Mouse (Mus musculus): ENCODE measurements around the gene Nkpd1. TPM values are rescaled to one million over a fixed set of nuclear protein-coding genes. Genes with fewer than 3 reads are reported as not detected.
A peak's percentile ranks its signal among the peaks of the same experiment; 100 is the strongest.

The Nkpd1 gene
- total and polyA plus RNA-seq, 3 experiments: 1.1 to 2.1 (median 1.9) TPM

GRCm38 (mm10) chr7:19507612-19507981 lies 10.0 kb upstream of the Nkpd1 start:
- TF ChIP-seq IRF4 (IDR thresholded peaks at IDR 0.05; ENCODE audit: low read depth, low read length): no peak
- no peak for TF ChIP-seq GABPA (IDR thresholded peaks at IDR 0.05; ENCODE audit: insufficient replicate concordance, low read depth, low read length)
- TF ChIP-seq SMC3 (IDR thresholded peaks at IDR 0.05; ENCODE audit: low read depth, low read length): no peak

GRCm38 (mm10) chr7:19508150-19508923 lies 9.3 kb upstream of the Nkpd1 start, which contains the start of the genes Bloc1s3 and Trappc6a:
Gene Bloc1s3 (minus strand): TSS chr7:19508367.
Gene Trappc6a (plus strand): TSS chr7:19508395.
- dilution Hi-C loops (cut with MboI; ENCODE audit: extremely low pct_ligation_motif_present, extremely low pct_unique_long_range_greater_than_20kb, low sequenced_read_pairs): no loop called here
- no peaks in the 10 kb centered on the region for H3K27me3 ChIP-seq (replicated peaks)
- in situ Hi-C loops (cut with MboI; ENCODE audit: low pct_ligation_motif_present, low pct_unique_long_range_greater_than_20kb, low sequenced_read_pairs): loop anchor here (5.0 to 10.0 kb wide), 3 partner anchors 34 to 366 kb away; partner anchors contain the start of genes Gemin7 and Zfp296
- H3K79me2 ChIP-seq (replicated peaks; ENCODE audit: control insufficient read depth, extremely low read depth, insufficient read depth, poor library complexity, severe bottlenecking): peaks cover 14% of the 10 kb centered on the region
- H3K4me3 ChIP-seq (replicated peaks in 1 of 3; ENCODE audit: low read depth in 2 of 3, low read length in 2 of 3, poor library complexity in 1 of 3): peak within 1 kb of the TSS; percentile 90 to 98 (median 91)
- H3K9me3 ChIP-seq (replicated peaks; ENCODE audit: low read length): peaks cover 2% of the 10 kb centered on the region
- H3K4me2 ChIP-seq (ENCODE audit: insufficient read depth, low read depth, poor library complexity, severe bottlenecking): peak within 1 kb of the TSS; percentile 78
- H3K27ac ChIP-seq (ENCODE audit: insufficient read depth, low read depth): peak within 1 kb of the TSS; percentile 2; the same call in 1 of the 2 replicates
- peaks cover 0 to 21% of the 10 kb centered on the region in 2 experiments for H3K36me3 ChIP-seq (replicated peaks in 1 of 2; ENCODE audit: control insufficient read depth in 1 of 2, insufficient read depth in 1 of 2, low read length in 1 of 2)
- peak; percentile 93 for DNase-seq (ENCODE audit: extremely low read depth)
- H3K4me1 ChIP-seq (ENCODE audit: control insufficient read depth in 1 of 2, insufficient read depth in 2 of 2): peaks cover 17 to 39% of the 10 kb centered on the region in 2 experiments
- peak within 1 kb of the TSS; percentile 79 for H3K9ac ChIP-seq (ENCODE audit: insufficient read depth, low read depth)
- TF ChIP-seq CHD1 (IDR thresholded peaks at IDR 0.05; ENCODE audit: low read depth, low read length): no peak
- TF ChIP-seq USF1 (IDR thresholded peaks at IDR 0.05; ENCODE audit: low read depth, low read length): peak; percentile 97
- peak; percentile 90 for TF ChIP-seq SIN3A (IDR thresholded peaks at IDR 0.05; ENCODE audit: low read length)
- no peak for TF ChIP-seq ZC3H11A (IDR thresholded peaks at IDR 0.05; ENCODE audit: low read depth, low read length)
- peak; percentile 94 for TF ChIP-seq ELF1 (IDR thresholded peaks at IDR 0.05; ENCODE audit: low read depth, low read length)
- TF ChIP-seq IRF4 (IDR thresholded peaks at IDR 0.05; ENCODE audit: low read depth, low read length): no peak
- peak; percentile 69; the same call in 1 of the 2 replicates for TF ChIP-seq MXI1 (IDR thresholded peaks at IDR 0.05; ENCODE audit: low read depth, low read length)
- TF ChIP-seq ZNF384 (IDR thresholded peaks at IDR 0.05; ENCODE audit: low read depth, low read length): no peak
- TF ChIP-seq TCF12 (IDR thresholded peaks at IDR 0.05; ENCODE audit: low read depth, low read length): peak; percentile 67; the same call in 1 of the 2 replicates
- no peak for TF ChIP-seq CTCF (conservative IDR thresholded peaks at IDR 0.05 in 1 of 2, IDR thresholded peaks at IDR 0.05 in 1 of 2; ENCODE audit: low read depth in 2 of 2, low read length in 2 of 2)
- TF ChIP-seq ZMIZ1 (IDR thresholded peaks at IDR 0.05; ENCODE audit: low read depth, low read length): peak; percentile 48; the same call in 1 of the 2 replicates
- peak; percentile 90 for TF ChIP-seq BHLHE40 (IDR thresholded peaks at IDR 0.05; ENCODE audit: low read depth, low read length)
- TF ChIP-seq RCOR1 (conservative IDR thresholded peaks at IDR 0.05; ENCODE audit: low read depth, low read length): no peak
- TF ChIP-seq CHD2 (IDR thresholded peaks at IDR 0.05; ENCODE audit: low read length): peak; percentile 86
- TF ChIP-seq HCFC1 (IDR thresholded peaks at IDR 0.05; ENCODE audit: low read depth, low read length): peak; percentile 87
- no peak for TF ChIP-seq RAD21 (IDR thresholded peaks at IDR 0.05; ENCODE audit: low read depth, low read length)
- peak; percentile 97 for TF ChIP-seq USF2 (conservative IDR thresholded peaks at IDR 0.05; ENCODE audit: low read depth, low read length)
- no peak; the same call in 1 of the 2 replicates for TF ChIP-seq GABPA (IDR thresholded peaks at IDR 0.05; ENCODE audit: insufficient replicate concordance, low read depth, low read length)
- TF ChIP-seq E2F4 (IDR thresholded peaks at IDR 0.05; ENCODE audit: insufficient replicate concordance, low read depth, low read length): no peak
- TF ChIP-seq NRF1 (IDR thresholded peaks at IDR 0.05; ENCODE audit: low read depth, low read length): peak; percentile 48
- TF ChIP-seq MAZ (IDR thresholded peaks at IDR 0.05; ENCODE audit: low read depth, low read length): no peak
- peak; percentile 91 for TF ChIP-seq TBP (conservative IDR thresholded peaks at IDR 0.05; ENCODE audit: low read depth, low read length)
- TF ChIP-seq MAX (IDR thresholded peaks at IDR 0.05; ENCODE audit: low read length): peak; percentile 94
- no peak for TF ChIP-seq JUND (conservative IDR thresholded peaks at IDR 0.05; ENCODE audit: low read depth, low read length)
- TF ChIP-seq UBTF (IDR thresholded peaks at IDR 0.05; ENCODE audit: low read depth, low read length): no peak
- TF ChIP-seq PAX5 (IDR thresholded peaks at IDR 0.05; ENCODE audit: low read length): no peak
- no peak for TF ChIP-seq EP300 (IDR thresholded peaks at IDR 0.05; ENCODE audit: low read length)
- TF ChIP-seq POLR2A (IDR thresholded peaks at IDR 0.05; ENCODE audit: low read depth, low read length): peak; percentile 81
- TF ChIP-seq SMC3 (IDR thresholded peaks at IDR 0.05; ENCODE audit: low read depth, low read length): no peak
- TF ChIP-seq MYC (IDR thresholded peaks at IDR 0.05; ENCODE audit: low read depth, low read length): 0 out of 2 replicates have a peak, but pooled peaks have one; percentile 37
- TF ChIP-seq NELFE (IDR thresholded peaks at IDR 0.05; ENCODE audit: low read depth, low read length): peak; percentile 80

More at GRCm38 (mm10) chr7:19507612-19507981, 10.0 kb upstream of the Nkpd1 start:
- in situ Hi-C loops (cut with MboI; ENCODE audit: low pct_ligation_motif_present, low pct_unique_long_range_greater_than_20kb, low sequenced_read_pairs): loop anchor here (5.0 to 10.0 kb wide), 3 partner anchors 35 to 367 kb away; partner anchors contain the start of genes Gemin7 and Zfp296
- dilution Hi-C loops (cut with MboI; ENCODE audit: extremely low pct_ligation_motif_present, extremely low pct_unique_long_range_greater_than_20kb, low sequenced_read_pairs): no loop called here
- H3K36me3 ChIP-seq (replicated peaks in 1 of 2; ENCODE audit: control insufficient read depth in 1 of 2, insufficient read depth in 1 of 2, low read length in 1 of 2): peaks cover 0 to 21% of the 10 kb centered on the region in 2 experiments
- no peaks in the 10 kb centered on the region for H3K27me3 ChIP-seq (replicated peaks)
- peaks cover 15 to 32% of the 10 kb centered on the region in 2 experiments for H3K4me1 ChIP-seq (ENCODE audit: control insufficient read depth in 1 of 2, insufficient read depth in 2 of 2)
- H3K9me3 ChIP-seq (replicated peaks; ENCODE audit: low read length): peaks cover 2% of the 10 kb centered on the region
- H3K79me2 ChIP-seq (replicated peaks; ENCODE audit: control insufficient read depth, extremely low read depth, insufficient read depth, poor library complexity, severe bottlenecking): peaks cover 14% of the 10 kb centered on the region
- peak overlapping the region; percentile 90 to 98 (median 91) for H3K4me3 ChIP-seq (replicated peaks in 1 of 3; ENCODE audit: low read depth in 2 of 3, low read length in 2 of 3, poor library complexity in 1 of 3)
- no peak for DNase-seq (ENCODE audit: extremely low read depth)
- H3K4me2 ChIP-seq (ENCODE audit: insufficient read depth, low read depth, poor library complexity, severe bottlenecking): peak overlapping the region; percentile 67
- no peak overlapping the region for H3K27ac ChIP-seq (ENCODE audit: insufficient read depth, low read depth)
- peak overlapping the region; percentile 79 for H3K9ac ChIP-seq (ENCODE audit: insufficient read depth, low read depth)

Data from CH12.LX (cell line).